Mouse (Mus musculus) T-cell, adult 2 months (primary cell): Measurements from ENCODE around the gene Ikbkg.
"Not testable (repeated sequence)": the region's sequence is repeated elsewhere in the genome, so short reads cannot be mapped to it uniquely, and the experiment has no call there.

Experiments used
- DNase-seq: peaks from one replicate; pipeline ENCODE4 v3.0.0; 2022; ENCODE audit warnings: low spot score

Ikbkg gene

DNA sequence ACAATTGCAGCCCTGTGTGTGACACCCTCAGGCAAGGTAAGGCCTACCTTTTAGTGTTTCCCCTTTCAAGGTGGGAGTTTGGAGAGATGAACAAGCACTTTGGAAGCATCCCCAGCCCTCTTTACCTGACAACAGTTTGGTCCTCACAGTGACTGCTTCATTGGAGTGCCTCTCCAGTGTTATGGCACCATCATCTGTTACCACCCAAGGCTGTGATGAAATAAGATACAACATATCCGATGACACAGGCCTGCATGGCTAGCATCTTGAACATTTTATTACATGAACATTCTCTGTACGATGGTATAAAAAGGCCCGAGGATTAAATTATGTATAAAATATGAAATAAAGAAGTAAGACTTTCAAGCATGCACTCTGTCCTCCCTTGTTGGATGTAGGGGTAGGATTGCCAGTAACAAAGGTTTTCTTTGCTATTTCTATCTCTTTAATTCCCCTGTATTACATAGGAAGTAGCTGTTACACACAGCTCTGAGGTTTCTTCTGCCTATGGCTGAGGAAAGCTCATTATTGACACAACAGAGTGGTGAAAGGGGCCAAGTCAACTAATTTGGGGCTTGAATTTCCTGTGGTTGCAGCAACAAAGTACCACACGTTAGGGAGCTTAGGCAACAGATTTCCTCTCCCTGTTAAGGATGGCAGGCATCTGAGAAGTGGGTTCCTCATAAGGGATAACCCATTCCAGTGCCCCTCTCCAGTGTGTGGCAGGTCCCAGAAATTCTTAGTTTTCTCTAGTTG lies 58.2 kb downstream of the Ikbkg start:
- DNase-seq, result no peak

- DNase-seq, result no peak
Measured at GRCm38 (mm10) chrX:74452773-74453172, 59.7 kb downstream of the Ikbkg start.

GRCm38 (mm10) chrX:74481349-74481885 lies 88.3 kb downstream of the Ikbkg start, which contains the start of gene Gm6880:
Gene Gm6880 (minus strand): TSS chrX:74481399.
- not testable (repeated sequence) for DNase-seq

- no peak for DNase-seq
Measured at GRCm38 (mm10) chrX:74497131-74497530, 104.0 kb downstream of the Ikbkg start.
